ENCODE assay signal across 8 mouse cellular contexts in the genomic region with DNA sequence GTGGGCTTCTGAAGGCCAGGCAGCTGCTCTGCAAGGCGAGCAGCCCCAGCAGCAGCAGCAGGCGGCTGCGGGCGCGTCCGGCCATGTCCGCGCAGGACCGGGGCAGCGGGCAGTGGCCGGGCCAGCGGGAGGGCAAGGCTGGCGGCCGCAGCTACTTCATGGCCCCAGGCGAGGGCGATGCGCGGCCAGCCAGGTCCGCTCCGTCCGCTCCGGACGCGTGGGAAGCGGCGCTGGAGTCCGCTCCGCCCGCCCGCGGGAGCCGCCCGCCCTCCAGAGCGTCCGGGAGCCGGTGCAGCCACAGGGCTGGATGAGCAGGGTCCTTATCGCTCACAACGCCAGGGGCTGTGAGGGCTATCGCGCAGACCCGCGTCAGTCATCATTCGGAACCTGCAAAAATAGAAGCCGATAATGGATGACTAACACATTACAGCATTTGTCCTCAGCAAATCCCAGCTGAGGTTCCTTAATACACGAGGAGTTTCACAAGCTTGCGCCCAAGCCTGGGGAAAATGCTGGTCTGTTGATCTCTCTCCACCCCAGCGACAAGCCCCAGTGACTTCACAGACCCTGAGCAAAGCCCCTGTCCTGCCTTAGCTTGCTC.
A peak's percentile ranks its signal among the peaks of the same experiment; 100 is the strongest.
DNase-seq lines count a peak whose midpoint lies in the region; ATAC-seq lines count a peak whose summit lies in the region.

No protein-coding gene starts in this region.

- H3K4me1 ChIP-seq in brown adipose tissue, adult 24 weeks (ENCODE audit: control insufficient read depth, insufficient read depth, insufficient read length, low read length) = no peaks in the 10 kb centered on the region
- H3K4me1 ChIP-seq in forebrain, embryonic 10.5 days = peaks cover 29% of the 10 kb centered on the region
- peaks cover 46% of the 10 kb centered on the region for H3K4me1 ChIP-seq in heart, embryonic 13.5 days
- H3K4me1 ChIP-seq in liver, embryonic 16.5 days (ENCODE audit: control insufficient read depth, low read depth, low read length) = no peaks in the 10 kb centered on the region
- peaks cover 11% of the 10 kb centered on the region; the same call in 1 of the 2 replicates for H3K4me1 ChIP-seq in neural tube, embryonic 14.5 days (ENCODE audit: control insufficient read depth, insufficient read depth, low read length)

- peak overlapping the region; percentile 81 for H3K4me3 ChIP-seq in brown adipose tissue, adult 24 weeks (ENCODE audit: insufficient read depth, low read depth, low read length)
- peak overlapping the region; percentile 72 for H3K4me3 ChIP-seq in forebrain, embryonic 10.5 days
- peak overlapping the region; percentile 84 for H3K4me3 ChIP-seq in heart, embryonic 13.5 days
- H3K4me3 ChIP-seq in liver, embryonic 16.5 days (ENCODE audit: low read depth, low read length) = peak overlapping the region; percentile 51
- H3K4me3 ChIP-seq in neural tube, embryonic 14.5 days (ENCODE audit: low read depth, low read length) = peak overlapping the region; percentile 72

- WGBS in forebrain, embryonic 10.5 days = under 1% methylated on average over 47 of the region's 47 CpGs
- WGBS in heart, embryonic 13.5 days = under 1% methylated on average over 47 of the region's 47 CpGs
- under 1% methylated on average over 47 of the region's 47 CpGs for WGBS in liver, embryonic 16.5 days (ENCODE audit: insufficient replicate concordance)
- under 1% methylated on average over 47 of the region's 47 CpGs for WGBS in neural tube, embryonic 14.5 days

- no peaks in the 10 kb centered on the region for H3K36me3 ChIP-seq in forebrain, embryonic 10.5 days (replicated peaks)
- peaks cover 14% of the 10 kb centered on the region for H3K36me3 ChIP-seq in heart, embryonic 13.5 days
- no peaks in the 10 kb centered on the region for H3K36me3 ChIP-seq in liver, embryonic 16.5 days (ENCODE audit: control insufficient read depth, insufficient read depth)
- H3K36me3 ChIP-seq in neural tube, embryonic 14.5 days (ENCODE audit: control insufficient read depth, insufficient read depth, low read length) = no peaks in the 10 kb centered on the region

- H3K4me2 ChIP-seq in heart, embryonic 13.5 days = peak overlapping the region; percentile 76
- peak overlapping the region; percentile 59 for H3K4me2 ChIP-seq in liver, embryonic 16.5 days (ENCODE audit: low read depth, low read length)
- H3K4me2 ChIP-seq in neural tube, embryonic 14.5 days (ENCODE audit: low read depth, low read length) = peak overlapping the region; percentile 82

- ATAC-seq in heart, embryonic 13.5 days (ENCODE audit: extremely low read depth, insufficient number of reproducible peaks, low FRiP score, low TSS enrichment) = peak; percentile 91
- ATAC-seq in liver, embryonic 16.5 days (ENCODE audit: low read depth) = peak; percentile 88
- ATAC-seq in neural tube, embryonic 14.5 days (ENCODE audit: low read depth) = peak; percentile 91

- H3K9me3 ChIP-seq in forebrain, embryonic 10.5 days = no peaks in the 10 kb centered on the region
- H3K9me3 ChIP-seq in heart, embryonic 13.5 days = no peaks in the 10 kb centered on the region
- H3K9me3 ChIP-seq in liver, embryonic 16.5 days (replicated peaks; ENCODE audit: control insufficient read depth, low read length) = no peaks in the 10 kb centered on the region
- H3K9me3 ChIP-seq in neural tube, embryonic 14.5 days (ENCODE audit: control insufficient read depth, low read length) = no peaks in the 10 kb centered on the region

- 0 out of 2 replicates have a peak overlapping the region, but pooled peaks have one; percentile 31 for H3K27ac ChIP-seq in brown adipose tissue, adult 24 weeks (replicated peaks; ENCODE audit: low read depth, low read length)
- peak overlapping the region; percentile 91 for H3K27ac ChIP-seq in forebrain, embryonic 10.5 days
- peak overlapping the region; percentile 100 for H3K27ac ChIP-seq in heart, embryonic 13.5 days (replicated peaks)
- peak overlapping the region; percentile 24; the same call in 1 of the 2 replicates for H3K27ac ChIP-seq in liver, embryonic 16.5 days (ENCODE audit: low read length)
- H3K27ac ChIP-seq in neural tube, embryonic 14.5 days (ENCODE audit: low read depth, low read length) = peak overlapping the region; percentile 93

- peak overlapping the region; percentile 98 for H3K9ac ChIP-seq in heart, embryonic 13.5 days
- H3K9ac ChIP-seq in liver, embryonic 16.5 days (ENCODE audit: low read depth, low read length) = peak overlapping the region; percentile 27; the same call in 1 of the 2 replicates
- peak overlapping the region; percentile 86 for H3K9ac ChIP-seq in neural tube, embryonic 14.5 days (replicated peaks; ENCODE audit: low read depth, low read length)

- DNase-seq in ES-CJ7 (ENCODE audit: low read depth, low spot score) = peak; percentile 68
- peak; percentile 66 for DNase-seq in forebrain, embryonic 10.5 days (ENCODE audit: extremely low spot score, low spot score)
- peak; percentile 86 for DNase-seq in kidney, postnatal 10 days
- DNase-seq in urinary bladder, postnatal 25 days (ENCODE audit: low spot score) = peak; percentile 64

- H3K27me3 ChIP-seq in forebrain, embryonic 10.5 days (ENCODE audit: poor library complexity, severe bottlenecking) = peaks cover 7% of the 10 kb centered on the region
- no peaks in the 10 kb centered on the region for H3K27me3 ChIP-seq in heart, embryonic 13.5 days (replicated peaks)
- peaks cover 9% of the 10 kb centered on the region for H3K27me3 ChIP-seq in liver, embryonic 16.5 days (ENCODE audit: control insufficient read depth, insufficient read depth, low read depth, low read length)
- H3K27me3 ChIP-seq in neural tube, embryonic 14.5 days (ENCODE audit: control insufficient read depth, insufficient read depth, low read length) = no peaks in the 10 kb centered on the region

Comparison
In these comparisons a context has a peak if more than half of its experiments do, and no peak if none do; other contexts are left out.
1. Peak in every context shown above with its lines: DNase-seq, ATAC-seq, H3K4me3 ChIP-seq and H3K27ac ChIP-seq.
2. H3K27ac ChIP-seq: peak in every context shown above with its lines; median percentile 100 in heart, embryonic 13.5 days; 93 in neural tube, embryonic 14.5 days; 91 in forebrain, embryonic 10.5 days; 31 in brown adipose tissue, adult 24 weeks; 24 in liver, embryonic 16.5 days.
3. H3K9ac ChIP-seq: peak in every context shown above with its lines; median percentile 98 in heart, embryonic 13.5 days; 86 in neural tube, embryonic 14.5 days; 27 in liver, embryonic 16.5 days.